Mouse (Mus musculus): ENCODE data around the gene Fntb. TPM values are rescaled to one million over a fixed set of nuclear protein-coding genes. Genes with fewer than 3 reads are reported as not detected.

Fntb gene
- polyA plus RNA-seq, 1 experiment from 2014 or later: 30.9 TPM

- no peak overlapping the region for H3K9ac ChIP-seq
- no peaks in the 10 kb centered on the region for H3K27me3 ChIP-seq (replicated peaks)
- 74% methylated on average over 14 of the region's 14 CpGs for WGBS
- no peak overlapping the region for H3K4me2 ChIP-seq
- ATAC-seq (ENCODE audit: insufficient number of reproducible peaks, low FRiP score): no peak
- no peak overlapping the region for H3K27ac ChIP-seq (ENCODE audit: poor library complexity, severe bottlenecking)
- H3K4me1 ChIP-seq (replicated peaks): peaks cover 36% of the 10 kb centered on the region
- peaks cover 2% of the 10 kb centered on the region; the same call in 1 of the 2 replicates for H3K36me3 ChIP-seq
- no peaks in the 10 kb centered on the region for H3K9me3 ChIP-seq (replicated peaks)
- no peak overlapping the region for H3K4me3 ChIP-seq
These were observed 103.2 kb downstream of the Fntb start for GRCm38 (mm10) chr12:76868463-76869198.

DNA sequence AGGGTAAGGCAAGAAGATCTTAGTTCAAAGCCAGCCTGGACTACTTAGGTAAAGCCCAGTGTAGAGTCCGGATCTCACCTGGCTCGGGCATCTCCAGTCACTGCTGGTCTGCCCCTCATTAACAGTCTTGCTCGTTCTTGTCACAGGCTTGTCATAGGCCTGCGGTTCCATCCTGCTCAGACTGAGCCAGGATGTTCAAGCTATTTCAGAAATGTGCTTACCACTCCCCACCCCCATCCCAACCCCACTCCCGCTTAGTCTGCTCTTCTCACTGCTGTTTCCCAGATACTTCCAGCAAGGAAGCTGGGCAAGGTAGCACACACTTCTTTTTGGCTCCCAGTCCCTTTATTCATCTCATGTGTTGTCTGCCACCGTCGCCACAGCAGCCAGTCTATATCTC, 104.2 kb downstream of the Fntb start:
- Histone ChIP-seq H3K9ac (no peak overlapping the region), H3K27me3 (replicated peaks) (no peaks in the 10 kb centered on the region), H3K36me3 (0 out of 2 replicates have a peak, but pooled peaks cover 6% of the 10 kb centered on the region), H3K27ac (ENCODE audit: poor library complexity, severe bottlenecking) (no peak overlapping the region), H3K9me3 (replicated peaks) (no peaks in the 10 kb centered on the region), H3K4me2 (no peak overlapping the region), H3K4me3 (no peak overlapping the region), H3K4me1 (replicated peaks) (peaks cover 36% of the 10 kb centered on the region)
- WGBS: 66% methylated on average over 7 of the region's 7 CpGs
- no peak for ATAC-seq (ENCODE audit: insufficient number of reproducible peaks, low FRiP score)

- Histone ChIP-seq H3K4me2 (no peak overlapping the region), H3K27me3 (replicated peaks) (no peaks in the 10 kb centered on the region), H3K9me3 (replicated peaks) (no peaks in the 10 kb centered on the region), H3K9ac (no peak overlapping the region), H3K4me1 (replicated peaks) (peaks cover 12% of the 10 kb centered on the region), H3K27ac (ENCODE audit: poor library complexity, severe bottlenecking) (no peak overlapping the region), H3K36me3 (peaks cover 12% of the 10 kb centered on the region), H3K4me3 (no peak overlapping the region)
- ATAC-seq (ENCODE audit: insufficient number of reproducible peaks, low FRiP score): no peak
- WGBS: 59% methylated on average over 7 of the region's 7 CpGs
These were observed 107.5 kb downstream of the Fntb start for GRCm38 (mm10) chr12:76872767-76873316.

- H3K9me3 ChIP-seq (replicated peaks): no peaks in the 10 kb centered on the region
- no peak overlapping the region for H3K27ac ChIP-seq (ENCODE audit: poor library complexity, severe bottlenecking)
- H3K4me3 ChIP-seq: no peak overlapping the region
- ATAC-seq (ENCODE audit: insufficient number of reproducible peaks, low FRiP score): no peak
- H3K36me3 ChIP-seq: peaks cover 12% of the 10 kb centered on the region
- H3K4me1 ChIP-seq (replicated peaks): peaks cover 11% of the 10 kb centered on the region
- H3K9ac ChIP-seq: no peak overlapping the region
- no peaks in the 10 kb centered on the region for H3K27me3 ChIP-seq (replicated peaks)
- H3K4me2 ChIP-seq: no peak overlapping the region
- 61% methylated on average over 9 of the region's 9 CpGs for WGBS
These were observed 109.4 kb downstream of the Fntb start for GRCm38 (mm10) chr12:76874826-76875225.

- Histone ChIP-seq H3K27me3 (replicated peaks) (no peaks in the 10 kb centered on the region), H3K4me1 (replicated peaks) (peaks cover 13% of the 10 kb centered on the region), H3K4me2 (no peak overlapping the region), H3K27ac (ENCODE audit: poor library complexity, severe bottlenecking) (no peak overlapping the region), H3K36me3 (peaks cover 7% of the 10 kb centered on the region), H3K9me3 (replicated peaks) (no peaks in the 10 kb centered on the region), H3K4me3 (no peak overlapping the region), H3K9ac (no peak overlapping the region)
- WGBS: 7% methylated on average over 5 of the region's 5 CpGs
- 0 out of 2 replicates have a peak, but pooled peaks have one; percentile 48 for ATAC-seq (ENCODE audit: insufficient number of reproducible peaks, low FRiP score)
These were observed 113.9 kb downstream of the Fntb start for GRCm38 (mm10) chr12:76879242-76879641.

GRCm38 (mm10) chr12:76880131-76880530, 114.7 kb downstream of the Fntb start:
- no peak overlapping the region for H3K9ac ChIP-seq
- WGBS: 84% methylated on average over 4 of the region's 4 CpGs
- H3K9me3 ChIP-seq (replicated peaks): no peaks in the 10 kb centered on the region
- no peak overlapping the region for H3K4me2 ChIP-seq
- H3K27ac ChIP-seq (ENCODE audit: poor library complexity, severe bottlenecking): no peak overlapping the region
- no peak overlapping the region for H3K4me3 ChIP-seq
- no peak for ATAC-seq (ENCODE audit: insufficient number of reproducible peaks, low FRiP score)
- peaks cover 6% of the 10 kb centered on the region for H3K36me3 ChIP-seq
- no peaks in the 10 kb centered on the region for H3K27me3 ChIP-seq (replicated peaks)
- H3K4me1 ChIP-seq (replicated peaks): peaks cover 16% of the 10 kb centered on the region

GRCm38 (mm10) chr12:76883824-76884223, 118.4 kb downstream of the Fntb start:
- H3K9me3 ChIP-seq (replicated peaks): no peaks in the 10 kb centered on the region
- peak; percentile 61; the same call in 1 of the 2 replicates for ATAC-seq (ENCODE audit: insufficient number of reproducible peaks, low FRiP score)
- H3K4me3 ChIP-seq: no peak overlapping the region
- peak overlapping the region; percentile 20; the same call in 1 of the 2 replicates for H3K4me2 ChIP-seq
- peaks cover 7% of the 10 kb centered on the region for H3K36me3 ChIP-seq
- WGBS: 26% methylated on average over 9 of the region's 9 CpGs
- no peak overlapping the region for H3K9ac ChIP-seq
- no peak overlapping the region; the same call in 1 of the 2 replicates for H3K27ac ChIP-seq (ENCODE audit: poor library complexity, severe bottlenecking)
- H3K27me3 ChIP-seq (replicated peaks): no peaks in the 10 kb centered on the region
- peaks cover 27% of the 10 kb centered on the region for H3K4me1 ChIP-seq (replicated peaks)

DNA sequence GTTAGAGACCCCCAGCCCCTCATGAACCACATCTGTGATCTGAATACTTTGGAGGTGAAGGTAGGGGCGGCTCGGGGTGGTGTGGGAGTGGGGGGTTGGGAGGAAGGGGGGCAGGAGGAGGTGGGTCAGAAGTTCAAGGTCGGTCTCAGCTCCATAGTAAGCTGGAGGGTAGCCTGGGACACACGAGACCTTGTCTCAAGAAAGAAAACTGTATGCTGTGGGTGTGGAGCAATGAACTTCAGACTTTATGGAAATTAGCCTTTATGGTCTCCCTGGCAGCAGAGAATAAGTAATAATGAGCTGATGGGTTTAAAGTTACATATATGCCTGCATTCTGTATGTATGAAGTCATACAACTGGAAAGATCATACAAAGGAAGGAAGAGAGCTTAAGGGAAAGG, 119.7 kb downstream of the Fntb start:
- no peak for ATAC-seq (ENCODE audit: insufficient number of reproducible peaks, low FRiP score)
- 83% methylated on average over 4 of the region's 4 CpGs for WGBS
- Histone ChIP-seq H3K27me3 (replicated peaks) (no peaks in the 10 kb centered on the region), H3K36me3 (peaks cover 16% of the 10 kb centered on the region), H3K9me3 (replicated peaks) (no peaks in the 10 kb centered on the region), H3K4me3 (no peak overlapping the region), H3K4me1 (replicated peaks) (peaks cover 26% of the 10 kb centered on the region), H3K27ac (ENCODE audit: poor library complexity, severe bottlenecking) (no peak overlapping the region), H3K4me2 (no peak overlapping the region), H3K9ac (no peak overlapping the region)

GRCm38 (mm10) chr12:76886826-76887225, 121.4 kb downstream of the Fntb start:
- Histone ChIP-seq H3K27ac (ENCODE audit: poor library complexity, severe bottlenecking) (no peak overlapping the region), H3K27me3 (replicated peaks) (no peaks in the 10 kb centered on the region), H3K36me3 (peaks cover 17% of the 10 kb centered on the region), H3K4me1 (replicated peaks) (peaks cover 33% of the 10 kb centered on the region), H3K4me2 (no peak overlapping the region), H3K4me3 (no peak overlapping the region), H3K9me3 (replicated peaks) (no peaks in the 10 kb centered on the region), H3K9ac (no peak overlapping the region)
- no peak for ATAC-seq (ENCODE audit: insufficient number of reproducible peaks, low FRiP score)
- 78% methylated on average over 7 of the region's 7 CpGs for WGBS

DNA sequence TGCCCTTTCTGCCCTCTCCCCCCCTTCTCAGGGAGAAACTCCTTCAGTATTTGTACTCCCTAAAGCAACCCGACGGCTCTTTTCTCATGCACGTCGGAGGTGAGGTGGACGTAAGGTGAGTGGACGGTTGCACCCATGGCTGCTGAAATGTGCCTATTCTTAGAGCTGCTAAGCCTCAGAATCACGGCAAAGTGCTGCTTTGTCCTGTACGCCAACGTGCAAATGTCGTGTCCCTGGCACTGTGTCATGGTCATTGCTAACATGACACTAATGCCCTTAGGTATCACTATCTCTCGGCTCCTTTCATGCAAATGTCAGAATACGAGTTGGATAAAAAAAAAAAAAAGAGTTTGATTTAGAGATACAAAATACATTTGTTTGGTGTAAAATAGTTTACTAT, 122.6 kb downstream of the Fntb start:
- no peak for ATAC-seq (ENCODE audit: insufficient number of reproducible peaks, low FRiP score)
- 70% methylated on average over 12 of the region's 12 CpGs for WGBS

GRCm38 (mm10) chr12:76889404-76890184, 124.2 kb downstream of the Fntb start:
- Histone ChIP-seq H3K4me2 (no peak overlapping the region), H3K36me3 (peaks cover 26% of the 10 kb centered on the region), H3K4me3 (no peak overlapping the region), H3K9ac (no peak overlapping the region), H3K27ac (ENCODE audit: poor library complexity, severe bottlenecking) (no peak overlapping the region), H3K4me1 (replicated peaks) (peaks cover 22% of the 10 kb centered on the region), H3K27me3 (replicated peaks) (no peaks in the 10 kb centered on the region), H3K9me3 (replicated peaks) (no peaks in the 10 kb centered on the region)
- WGBS: 86% methylated on average over 11 of the region's 11 CpGs
- ATAC-seq (ENCODE audit: insufficient number of reproducible peaks, low FRiP score): no peak

More for the DNA sequence above, 122.6 kb downstream of the Fntb start:
- Histone ChIP-seq H3K27me3 (replicated peaks) (no peaks in the 10 kb centered on the region), H3K36me3 (peaks cover 26% of the 10 kb centered on the region), H3K4me2 (no peak overlapping the region), H3K9ac (no peak overlapping the region), H3K4me3 (no peak overlapping the region), H3K27ac (ENCODE audit: poor library complexity, severe bottlenecking) (no peak overlapping the region), H3K4me1 (replicated peaks) (peaks cover 33% of the 10 kb centered on the region), H3K9me3 (replicated peaks) (no peaks in the 10 kb centered on the region)
